Mouse (Mus musculus): ENCODE measurements around the gene Ctnnd1. TPM values are rescaled to one million over a fixed set of nuclear protein-coding genes. Genes with fewer than 3 reads are reported as not detected.

Gene Ctnnd1
- polyA plus RNA-seq, 1 experiment, result 4.4 TPM

DNA sequence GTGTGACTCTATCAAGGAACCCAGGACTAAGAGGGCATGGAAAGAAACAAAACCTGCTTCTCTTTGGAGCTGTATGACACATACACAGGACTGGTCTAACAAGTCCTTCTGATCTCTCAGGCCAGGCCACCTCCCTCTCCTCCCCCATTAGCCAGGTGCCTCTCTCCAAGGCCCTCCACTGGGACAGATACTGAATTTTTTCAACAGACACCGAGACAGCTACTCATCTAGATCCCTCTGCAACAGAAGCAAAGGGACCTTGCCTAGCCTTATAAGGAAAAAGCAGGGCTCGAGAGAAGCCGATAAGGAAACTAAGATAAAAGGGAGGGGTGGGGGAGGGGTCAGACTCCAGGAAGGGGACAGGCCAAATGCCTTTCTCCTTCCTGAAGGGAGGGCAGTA is 17.6 kb downstream of the Ctnnd1 start:
- H3K4me1 ChIP-seq, result peaks cover 80% of the 10 kb centered on the region

DNA sequence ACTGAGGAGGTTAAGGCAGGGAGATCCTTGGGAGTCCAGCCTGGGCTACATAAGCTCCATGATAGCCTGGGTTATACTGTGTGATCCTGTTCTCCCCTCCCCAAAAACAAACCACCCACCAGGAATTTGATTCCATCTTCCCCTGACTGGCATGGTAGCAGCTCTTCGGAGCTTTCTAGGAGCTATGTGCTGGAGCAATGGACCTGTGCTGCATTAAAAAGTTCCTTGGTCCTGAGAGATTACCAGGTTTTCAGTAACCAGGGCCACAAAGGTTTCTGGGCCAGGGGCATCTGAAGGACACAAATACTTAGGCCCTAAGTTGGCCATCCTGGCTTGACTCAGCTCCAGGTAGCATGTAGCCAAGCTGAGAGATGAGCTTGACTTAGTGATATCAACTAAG is 18.6 kb downstream of the Ctnnd1 start:
- peaks cover 33% of the 10 kb centered on the region for H3K36me3 ChIP-seq (replicated peaks; ENCODE audit: low read length)
- H3K4me3 ChIP-seq (replicated peaks), result no peak overlapping the region
- no peaks in the 10 kb centered on the region for H3K9me3 ChIP-seq
- H3K27me3 ChIP-seq (replicated peaks), result no peaks in the 10 kb centered on the region
- TF ChIP-seq FLI1 (IDR thresholded peaks at IDR 0.05; ENCODE audit: low read length) (no peak), GATA1 (IDR thresholded peaks at IDR 0.05; ENCODE audit: borderline replicate concordance, low read length) (no peak)
- peaks cover 78% of the 10 kb centered on the region for H3K4me1 ChIP-seq

More for the DNA sequence above, 17.6 kb downstream of the Ctnnd1 start:
- H3K9me3 ChIP-seq, result no peaks in the 10 kb centered on the region
- H3K4me3 ChIP-seq (replicated peaks), result peak overlapping the region; percentile 74
- TF ChIP-seq GATA1 (IDR thresholded peaks at IDR 0.05; ENCODE audit: borderline replicate concordance, low read length) (no peak), FLI1 (IDR thresholded peaks at IDR 0.05; ENCODE audit: low read length) (no peak)
- H3K27me3 ChIP-seq (replicated peaks), result no peaks in the 10 kb centered on the region
- H3K36me3 ChIP-seq (replicated peaks; ENCODE audit: low read length), result peaks cover 30% of the 10 kb centered on the region

DNA sequence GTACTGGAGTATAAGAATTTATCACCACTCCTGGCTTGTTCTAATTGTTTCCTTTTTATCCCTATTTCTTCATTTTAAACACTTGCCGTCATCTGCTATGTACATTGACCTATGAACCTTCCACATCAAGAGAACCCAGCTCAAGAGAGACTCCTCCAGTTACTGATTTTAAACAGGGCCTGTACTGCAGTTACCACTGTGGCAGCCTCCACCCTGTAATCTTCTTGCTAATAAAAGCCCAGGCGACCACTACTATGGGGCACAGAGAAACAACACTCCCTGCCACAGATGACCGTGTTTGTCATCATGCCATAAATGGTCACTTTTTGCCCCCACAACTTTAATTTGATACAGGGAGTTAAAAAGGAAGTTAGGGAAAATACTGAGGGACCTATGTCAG is 23.5 kb downstream of the Ctnnd1 start:
- no peak for TF ChIP-seq FLI1 (IDR thresholded peaks at IDR 0.05; ENCODE audit: low read length)
- TF ChIP-seq GATA1 (IDR thresholded peaks at IDR 0.05; ENCODE audit: borderline replicate concordance, low read length), result no peak
- Histone ChIP-seq H3K4me3 (replicated peaks) (no peak overlapping the region), H3K9me3 (no peaks in the 10 kb centered on the region), H3K27me3 (replicated peaks) (no peaks in the 10 kb centered on the region), H3K4me1 (peaks cover 76% of the 10 kb centered on the region), H3K36me3 (replicated peaks; ENCODE audit: low read length) (peaks cover 55% of the 10 kb centered on the region)

DNA sequence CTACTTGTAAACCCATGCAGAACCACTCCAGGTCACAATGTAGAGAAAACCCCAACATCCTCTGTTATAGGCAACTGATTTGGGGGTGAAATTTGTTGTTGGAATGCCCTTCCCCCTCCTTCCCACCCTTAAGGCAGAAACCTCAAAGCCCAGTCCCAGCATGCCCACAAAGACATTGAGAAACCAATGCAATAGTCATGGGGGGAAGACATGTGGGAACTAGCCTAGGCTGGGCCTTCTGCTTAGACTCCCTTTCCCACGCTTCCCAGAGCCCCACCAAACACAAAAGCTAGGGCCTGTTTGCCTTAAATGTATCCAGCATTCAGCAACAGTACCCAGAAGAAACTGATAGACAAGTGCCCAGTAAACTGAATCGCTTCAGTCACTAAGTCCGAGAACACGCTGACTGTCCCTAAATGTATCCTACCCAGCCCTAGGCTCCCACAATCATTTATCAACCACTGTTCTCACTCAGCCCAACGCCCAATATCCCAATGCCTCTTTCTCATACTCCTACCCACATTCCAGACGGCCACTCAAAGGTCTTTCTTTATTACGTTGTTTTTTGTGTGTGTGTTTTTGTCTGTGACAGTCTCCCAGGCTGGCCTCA is 24.1 kb downstream of the Ctnnd1 start:
- H3K4me1 ChIP-seq, result peaks cover 71% of the 10 kb centered on the region

DNA sequence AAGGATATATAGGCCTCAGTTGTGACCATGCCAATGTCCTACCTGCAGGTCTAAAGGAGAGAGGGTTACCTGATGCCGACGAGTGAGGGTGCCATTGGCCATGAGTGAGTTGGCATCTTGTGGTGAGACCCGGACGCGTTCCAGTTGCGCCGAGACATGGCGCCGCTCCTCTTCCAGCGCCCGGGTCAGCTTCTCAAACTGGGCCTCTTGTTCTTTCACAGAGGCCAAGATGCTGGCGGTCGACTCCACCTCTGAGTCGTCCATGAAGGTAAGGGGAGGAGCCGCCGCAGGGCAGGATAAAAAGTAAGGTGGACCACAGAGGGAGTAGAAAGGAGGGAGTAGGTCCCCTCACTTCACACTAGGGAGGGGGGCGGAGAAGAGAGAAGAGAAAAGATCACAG is 26.4 kb downstream of the Ctnnd1 start:
- Histone ChIP-seq H3K9me3 (no peaks in the 10 kb centered on the region), H3K36me3 (replicated peaks; ENCODE audit: low read length) (peaks cover 66% of the 10 kb centered on the region), H3K4me3 (replicated peaks) (peak overlapping the region; percentile 71), H3K27me3 (replicated peaks) (no peaks in the 10 kb centered on the region), H3K4me1 (peaks cover 80% of the 10 kb centered on the region)
- TF ChIP-seq FLI1 (IDR thresholded peaks at IDR 0.05; ENCODE audit: low read length) (no peak), GATA1 (IDR thresholded peaks at IDR 0.05; ENCODE audit: borderline replicate concordance, low read length) (no peak)

More for the DNA sequence above, 24.1 kb downstream of the Ctnnd1 start:
- no peaks in the 10 kb centered on the region for H3K9me3 ChIP-seq
- no peak overlapping the region for H3K4me3 ChIP-seq (replicated peaks)
- H3K27me3 ChIP-seq (replicated peaks), result no peaks in the 10 kb centered on the region
- TF ChIP-seq FLI1 (IDR thresholded peaks at IDR 0.05; ENCODE audit: low read length) (no peak), GATA1 (IDR thresholded peaks at IDR 0.05; ENCODE audit: borderline replicate concordance, low read length) (no peak)
- peaks cover 55% of the 10 kb centered on the region for H3K36me3 ChIP-seq (replicated peaks; ENCODE audit: low read length)

DNA sequence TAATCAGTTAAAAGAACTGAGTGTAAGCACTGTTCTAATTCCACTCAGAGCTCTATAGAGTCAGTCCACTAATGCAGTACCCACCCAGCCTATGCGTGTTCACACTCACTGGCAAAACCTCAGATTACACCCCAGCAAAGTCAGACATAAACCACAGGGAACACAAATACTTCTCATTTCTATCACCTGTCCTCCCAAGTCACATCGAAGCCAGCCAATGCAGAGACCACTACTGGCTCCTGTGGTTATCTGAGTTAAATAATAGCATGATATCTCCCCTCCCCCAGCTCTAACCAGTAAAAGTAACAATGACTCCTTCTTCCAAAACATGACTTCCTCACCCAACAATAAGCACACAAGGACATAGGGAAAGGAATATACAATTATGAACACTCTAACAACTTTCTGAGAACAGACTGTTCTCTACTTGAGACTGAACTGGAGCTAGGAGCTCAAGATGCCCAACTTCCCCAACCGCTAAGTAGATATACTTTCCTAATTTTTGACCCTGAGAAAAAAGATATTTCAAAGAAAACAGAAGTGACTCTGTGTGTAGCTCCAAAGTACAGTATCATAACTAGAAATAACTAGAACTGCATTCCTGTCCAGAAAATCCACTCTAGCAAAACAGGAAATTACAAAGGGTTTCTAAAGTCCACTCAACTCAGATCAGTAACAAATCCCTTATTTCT is 27.0 kb downstream of the Ctnnd1 start:
- Histone ChIP-seq H3K36me3 (replicated peaks; ENCODE audit: low read length) (peaks cover 69% of the 10 kb centered on the region), H3K27me3 (replicated peaks) (no peaks in the 10 kb centered on the region), H3K4me3 (replicated peaks) (no peak overlapping the region), H3K9me3 (no peaks in the 10 kb centered on the region), H3K4me1 (peaks cover 80% of the 10 kb centered on the region)
- no peak for TF ChIP-seq GATA1 (IDR thresholded peaks at IDR 0.05; ENCODE audit: borderline replicate concordance, low read length)
- no peak for TF ChIP-seq FLI1 (IDR thresholded peaks at IDR 0.05; ENCODE audit: low read length)

DNA sequence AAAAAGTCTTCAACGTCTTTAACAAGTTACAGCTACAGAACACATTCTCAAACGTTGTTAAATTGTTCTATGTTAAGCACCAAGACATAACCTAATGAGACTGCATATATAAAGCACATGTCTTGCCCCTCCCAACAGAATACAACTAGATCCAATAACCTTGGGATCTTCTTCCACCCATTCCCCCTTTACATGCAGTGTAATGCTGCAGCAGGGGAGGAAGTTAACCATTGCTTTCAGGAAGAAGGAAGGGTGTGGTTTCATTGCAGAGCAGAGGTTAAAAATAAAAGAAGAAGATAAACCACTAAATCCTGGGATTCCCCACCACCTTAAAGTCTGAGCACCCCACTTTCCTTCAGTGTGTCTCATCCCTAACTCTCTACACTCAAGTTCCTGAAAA is 27.9 kb downstream of the Ctnnd1 start:
- no peaks in the 10 kb centered on the region for H3K27me3 ChIP-seq (replicated peaks)
- no peak overlapping the region for H3K4me3 ChIP-seq (replicated peaks)
- peaks cover 81% of the 10 kb centered on the region for H3K4me1 ChIP-seq
- H3K9me3 ChIP-seq, result no peaks in the 10 kb centered on the region
- no peak for TF ChIP-seq FLI1 (IDR thresholded peaks at IDR 0.05; ENCODE audit: low read length)
- no peak for TF ChIP-seq GATA1 (IDR thresholded peaks at IDR 0.05; ENCODE audit: borderline replicate concordance, low read length)
- peaks cover 71% of the 10 kb centered on the region for H3K36me3 ChIP-seq (replicated peaks; ENCODE audit: low read length)

DNA sequence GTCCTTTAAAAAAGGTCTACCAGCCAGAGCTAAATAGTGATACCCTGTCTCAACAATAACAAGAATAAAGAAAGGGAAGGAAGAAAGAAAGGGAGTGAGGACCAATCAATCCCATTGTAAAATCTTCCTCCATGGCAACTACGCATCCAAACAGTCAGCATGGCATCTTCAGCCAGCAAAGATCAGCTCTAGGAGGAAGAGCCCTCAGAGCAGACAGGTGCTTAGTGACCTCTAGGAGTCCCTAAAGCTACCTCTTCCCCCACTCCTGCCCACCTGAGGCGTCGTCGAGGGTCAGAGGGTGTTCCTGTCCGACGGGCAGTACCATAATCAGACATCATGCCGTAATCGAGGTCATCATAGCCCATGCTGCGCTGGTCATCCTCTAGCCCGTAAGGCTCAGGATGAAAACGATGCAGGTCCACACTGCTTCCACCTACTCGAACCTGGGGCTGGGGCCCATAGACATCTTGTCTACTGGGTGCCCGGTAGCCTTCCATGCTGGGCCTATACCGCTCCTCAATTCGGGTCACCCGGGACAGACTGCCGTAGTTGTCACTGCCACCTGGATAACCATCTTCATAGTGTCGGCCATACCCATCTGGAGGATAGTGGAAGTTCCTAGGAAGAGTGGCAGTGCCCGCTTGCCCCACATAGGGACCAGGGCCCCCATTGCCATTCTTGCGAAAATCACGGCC is 30.8 kb downstream of the Ctnnd1 start:
- Histone ChIP-seq H3K27me3 (replicated peaks) (no peaks in the 10 kb centered on the region), H3K36me3 (replicated peaks; ENCODE audit: low read length) (peaks cover 89% of the 10 kb centered on the region), H3K4me1 (peaks cover 56% of the 10 kb centered on the region), H3K9me3 (no peaks in the 10 kb centered on the region), H3K4me3 (replicated peaks) (no peak overlapping the region)
- TF ChIP-seq FLI1 (IDR thresholded peaks at IDR 0.05; ENCODE audit: low read length), result no peak
- TF ChIP-seq GATA1 (IDR thresholded peaks at IDR 0.05; ENCODE audit: borderline replicate concordance, low read length), result no peak

DNA sequence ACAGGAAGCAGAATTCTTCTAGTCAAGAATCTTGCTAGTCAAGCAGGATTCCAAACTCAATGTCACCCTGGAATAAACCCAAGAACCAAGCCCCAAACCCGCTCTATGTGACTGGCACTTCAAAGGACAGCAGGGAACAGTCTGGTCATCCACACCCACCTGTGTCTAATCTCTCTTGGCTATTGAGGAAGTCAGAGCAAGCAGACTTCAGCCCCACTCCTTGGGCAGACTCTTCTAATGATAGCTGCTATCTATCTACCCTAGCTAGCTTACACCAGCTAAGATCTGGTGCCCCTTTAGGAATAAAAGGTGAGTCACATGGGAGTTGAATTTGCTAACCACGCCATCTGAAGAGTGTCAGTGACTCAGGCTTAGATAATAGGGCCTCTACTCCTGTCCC is 31.7 kb downstream of the Ctnnd1 start:
- TF ChIP-seq FLI1 (IDR thresholded peaks at IDR 0.05; ENCODE audit: low read length) (no peak), GATA1 (IDR thresholded peaks at IDR 0.05; ENCODE audit: borderline replicate concordance, low read length) (no peak)
- Histone ChIP-seq H3K27me3 (replicated peaks) (no peaks in the 10 kb centered on the region), H3K4me1 (peaks cover 47% of the 10 kb centered on the region), H3K36me3 (replicated peaks; ENCODE audit: low read length) (peaks cover 89% of the 10 kb centered on the region), H3K9me3 (no peaks in the 10 kb centered on the region), H3K4me3 (replicated peaks) (no peak overlapping the region)

All from megakaryocyte, embryonic 14.5 days (primary cell).